Mouse (Mus musculus) spleen, adult 2 months (tissue): ENCODE measurements around the gene Tpcn2. TPM values are rescaled to one million over a fixed set of nuclear protein-coding genes. Genes with fewer than 3 reads are reported as not detected.

Experiments used
- DNase-seq, 2 experiments: peaks; one replicate each; pipeline versions ENCODE4 v3.0.0 to v3.0.0-alpha.2; 2012 to 2021; ENCODE audit warnings: low spot score in 2 of 2, low read depth in 1 of 2
- H3K27ac ChIP-seq: fragments of 200-500 bp; 2 replicates; pipeline ENCODE4 v1.5.1; 2012; ENCODE audit warnings: low read length, inconsistent platforms; ENCODE audit not compliant: insufficient read depth
- H3K27me3 ChIP-seq: fragments of 200-500 bp; 2 replicates; pipeline ENCODE4 v1.6.1; 2012; ENCODE audit warnings: mild to moderate bottlenecking, moderate library complexity, low read length, inconsistent platforms; ENCODE audit not compliant: control insufficient read depth, insufficient read depth
- H3K36me3 ChIP-seq: fragments of 200-500 bp; 2 replicates; pipeline ENCODE4 v1.6.1; 2012; ENCODE audit warnings: mild to moderate bottlenecking, low read length, inconsistent platforms; ENCODE audit not compliant: control insufficient read depth, insufficient read depth
- H3K4me1 ChIP-seq: fragments of 200-500 bp; 2 replicates; pipeline ENCODE4 v1.6.1; 2011; ENCODE audit warnings: inconsistent platforms; ENCODE audit not compliant: control insufficient read depth, insufficient read depth, insufficient read length
- H3K4me3 ChIP-seq: fragments of 200-500 bp; 2 replicates; pipeline ENCODE4 v1.5.1; 2011; ENCODE audit warnings: mild to moderate bottlenecking, inconsistent platforms; ENCODE audit not compliant: insufficient read depth, insufficient read length; ENCODE audit errors: extremely low read depth
- CTCF ChIP-seq: fragments of 200-500 bp; IDR thresholded peaks from 2 replicates; pipeline ENCODE4 v1.5.1; 2011; ENCODE audit warnings: mild to moderate bottlenecking, inconsistent platforms; ENCODE audit not compliant: insufficient read depth, insufficient read length, insufficient replicate concordance; ENCODE audit errors: extremely low read depth
- POLR2A ChIP-seq: fragments of 200-500 bp; IDR thresholded peaks from 2 replicates; pipeline ENCODE4 v1.6.1; 2011; ENCODE audit warnings: low read depth, low read length, inconsistent platforms
- WGBS: fragments of 180-500 bp; shearing (Covaris S2); methylation state at CpG from one replicate; pipeline ENCODE4 v1.1.7; 2018; 5-methylcytosine and 5-hydroxymethylcytosine counted together
- polyA plus RNA-seq: library from polyadenylated mRNA; depleted of rRNA; stranded (reverse); fragments of >200 nt; gene quantifications from 2 replicates; pipeline ENCODE4 v1.2.3, GENCODE M21; 2012

Tpcn2 gene
- polyA plus RNA-seq, 1 experiment: 31.3 TPM

- 76% methylated on average over 4 of the region's 4 CpGs for WGBS
- Histone ChIP-seq H3K4me3 (no peak overlapping the region), H3K4me1 (no peaks in the 10 kb centered on the region), H3K27me3 (no peaks in the 10 kb centered on the region), H3K27ac (no peak overlapping the region), H3K36me3 (no peaks in the 10 kb centered on the region)
- DNase-seq: no peak
- TF ChIP-seq CTCF (no peak), POLR2A (no peak)
Observed at GRCm38 (mm10) chr7:145317522-145317921, 33.7 kb upstream of the Tpcn2 start.

GRCm38 (mm10) chr7:145314785-145315411, 31.1 kb upstream of the Tpcn2 start, which contains the start of gene Mrgprd:
Gene Mrgprd (plus strand): TSS chr7:145314835.
- TF ChIP-seq POLR2A: no peak
- TF ChIP-seq CTCF: no peak
- no peaks in the 10 kb centered on the region for H3K36me3 ChIP-seq
- WGBS: 93% methylated on average over 6 of the region's 6 CpGs
- H3K27ac ChIP-seq: no peak within 1 kb of the TSS
- H3K4me1 ChIP-seq: no peaks in the 10 kb centered on the region
- no peak within 1 kb of the TSS for H3K4me3 ChIP-seq
- no peak for DNase-seq
- H3K27me3 ChIP-seq: no peaks in the 10 kb centered on the region

- no peaks in the 10 kb centered on the region for H3K36me3 ChIP-seq
- 86% methylated on average over 3 of the region's 3 CpGs for WGBS
- TF ChIP-seq POLR2A (no peak), CTCF (no peak)
Observed at GRCm38 (mm10) chr7:145312137-145312536, 28.3 kb upstream of the Tpcn2 start.

GRCm38 (mm10) chr7:145310526-145310925, 26.7 kb upstream of the Tpcn2 start:
- Histone ChIP-seq H3K4me3 (no peak overlapping the region), H3K4me1 (no peaks in the 10 kb centered on the region), H3K27ac (no peak overlapping the region), H3K27me3 (no peaks in the 10 kb centered on the region), H3K36me3 (no peaks in the 10 kb centered on the region)
- no peak for DNase-seq
- TF ChIP-seq CTCF (no peak), POLR2A (no peak)
- WGBS: 60% methylated on average over 5 of the region's 5 CpGs

More at GRCm38 (mm10) chr7:145312137-145312536, 28.3 kb upstream of the Tpcn2 start:
- Histone ChIP-seq H3K4me3 (no peak overlapping the region), H3K27me3 (no peaks in the 10 kb centered on the region), H3K4me1 (no peaks in the 10 kb centered on the region), H3K27ac (no peak overlapping the region)
- no peak for DNase-seq

- no peaks in the 10 kb centered on the region for H3K27me3 ChIP-seq
- H3K27ac ChIP-seq: no peak overlapping the region
- no peak for DNase-seq
- H3K36me3 ChIP-seq: no peaks in the 10 kb centered on the region
- TF ChIP-seq POLR2A: no peak
- no peak for TF ChIP-seq CTCF
- H3K4me1 ChIP-seq: no peaks in the 10 kb centered on the region
- H3K4me3 ChIP-seq: no peak overlapping the region
- 65% methylated on average over 1 of the region's 1 CpGs for WGBS
Observed at GRCm38 (mm10) chr7:145309877-145310276, 26.1 kb upstream of the Tpcn2 start.

- H3K4me3 ChIP-seq: no peak overlapping the region
- H3K27me3 ChIP-seq: no peaks in the 10 kb centered on the region
- no peaks in the 10 kb centered on the region for H3K36me3 ChIP-seq
- TF ChIP-seq CTCF: no peak
- no peak for TF ChIP-seq POLR2A
- 58% methylated on average over 4 of the region's 4 CpGs for WGBS
- no peaks in the 10 kb centered on the region for H3K4me1 ChIP-seq
- no peak overlapping the region for H3K27ac ChIP-seq
- DNase-seq: no peak
Observed at GRCm38 (mm10) chr7:145308866-145309265, 25.1 kb upstream of the Tpcn2 start.

GRCm38 (mm10) chr7:145308061-145308675, 24.4 kb upstream of the Tpcn2 start:
- 82% methylated on average over 30 of the region's 30 CpGs for WGBS
- Histone ChIP-seq H3K4me1 (no peaks in the 10 kb centered on the region), H3K27ac (no peak overlapping the region), H3K4me3 (no peak overlapping the region), H3K27me3 (no peaks in the 10 kb centered on the region), H3K36me3 (no peaks in the 10 kb centered on the region)
- no peak for TF ChIP-seq CTCF
- no peak for TF ChIP-seq POLR2A
- no peak for DNase-seq
